Mouse (Mus musculus): ENCODE data around the gene Apaf1. TPM values are rescaled to one million over a fixed set of nuclear protein-coding genes. Genes with fewer than 3 reads are reported as not detected.

Gene Apaf1
- total and polyA plus RNA-seq, 3 experiments = 16.0 to 27.3 (median 22.1) TPM

DNA sequence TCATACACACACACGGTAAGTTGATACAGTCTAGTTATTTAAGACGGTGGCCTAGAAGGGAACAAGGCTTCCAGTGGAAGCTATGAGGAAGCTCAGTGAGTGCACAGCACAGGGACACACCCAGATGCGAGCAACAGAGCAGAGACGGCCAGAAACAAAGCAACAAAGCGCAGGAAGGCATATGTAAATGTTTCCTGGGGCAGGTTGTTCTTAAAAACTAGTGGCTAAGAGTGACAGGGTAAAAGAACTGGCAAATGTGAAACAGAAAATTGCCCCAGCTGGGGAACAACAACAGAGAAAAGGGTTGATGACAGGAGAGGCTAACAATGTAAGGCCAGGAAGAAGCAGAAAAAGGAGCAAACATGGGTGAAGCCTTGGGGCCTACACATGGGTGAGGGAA lies 54.6 kb downstream of the Apaf1 start:
- Histone ChIP-seq H3K79me2 (replicated peaks; ENCODE audit: control insufficient read depth, extremely low read depth, insufficient read depth, poor library complexity, severe bottlenecking) (no peaks in the 10 kb centered on the region), H3K9me3 (replicated peaks; ENCODE audit: low read length) (no peaks in the 10 kb centered on the region), H3K4me3 (replicated peaks in 1 of 3; ENCODE audit: low read depth in 2 of 3, low read length in 2 of 3, poor library complexity in 1 of 3) (no peak overlapping the region), H3K9ac (ENCODE audit: insufficient read depth, low read depth) (no peak overlapping the region), H3K4me2 (ENCODE audit: insufficient read depth, low read depth, poor library complexity, severe bottlenecking) (peak overlapping the region; percentile 64), H3K36me3 (replicated peaks in 1 of 2; ENCODE audit: control insufficient read depth in 1 of 2, insufficient read depth in 1 of 2, low read length in 1 of 2) (peaks cover 10 to 23% of the 10 kb centered on the region in 2 experiments), H3K27me3 (replicated peaks) (no peaks in the 10 kb centered on the region), H3K4me1 (ENCODE audit: control insufficient read depth in 1 of 2, insufficient read depth in 2 of 2) (peaks cover 7 to 43% of the 10 kb centered on the region in 2 experiments), H3K27ac (ENCODE audit: insufficient read depth, low read depth) (peak overlapping the region; percentile 87)
- dilution Hi-C loops (cut with MboI; ENCODE audit: extremely low pct_ligation_motif_present, extremely low pct_unique_long_range_greater_than_20kb, low sequenced_read_pairs) = no loop called here
- in situ Hi-C loops (cut with MboI; ENCODE audit: low pct_ligation_motif_present, low pct_unique_long_range_greater_than_20kb, low sequenced_read_pairs) = no loop called here
- TF ChIP-seq E2F4 (IDR thresholded peaks at IDR 0.05; ENCODE audit: insufficient replicate concordance, low read depth, low read length) (no peak), KAT2A (IDR thresholded peaks at IDR 0.05; ENCODE audit: insufficient replicate concordance, low read length) (0 out of 2 replicates have a peak, but pooled peaks have one; percentile 34), TBP (conservative IDR thresholded peaks at IDR 0.05; ENCODE audit: low read depth, low read length) (0 out of 2 replicates have a peak, but pooled peaks have one; percentile 14), EP300 (IDR thresholded peaks at IDR 0.05; ENCODE audit: low read length) (peak; percentile 48; the same call in 1 of the 2 replicates), ZMIZ1 (IDR thresholded peaks at IDR 0.05; ENCODE audit: low read depth, low read length) (no peak), ELF1 (IDR thresholded peaks at IDR 0.05; ENCODE audit: low read depth, low read length) (peak; percentile 24; the same call in 1 of the 2 replicates), MAZ (IDR thresholded peaks at IDR 0.05; ENCODE audit: low read depth, low read length) (no peak), MXI1 (IDR thresholded peaks at IDR 0.05; ENCODE audit: low read depth, low read length) (peak; percentile 39; the same call in 1 of the 2 replicates), HCFC1 (IDR thresholded peaks at IDR 0.05; ENCODE audit: low read depth, low read length) (peak; percentile 22; the same call in 1 of the 2 replicates), IRF4 (IDR thresholded peaks at IDR 0.05; ENCODE audit: low read depth, low read length) (peak; percentile 39; the same call in 1 of the 2 replicates), SIN3A (IDR thresholded peaks at IDR 0.05; ENCODE audit: low read length) (peak; percentile 93), SMC3 (IDR thresholded peaks at IDR 0.05; ENCODE audit: low read depth, low read length) (0 out of 2 replicates have a peak, but pooled peaks have one; percentile 2), USF1 (IDR thresholded peaks at IDR 0.05; ENCODE audit: low read depth, low read length) (no peak), ZNF384 (IDR thresholded peaks at IDR 0.05; ENCODE audit: low read depth, low read length) (no peak), ETS1 (conservative IDR thresholded peaks at IDR 0.05; ENCODE audit: low read depth, low read length) (peak; percentile 61), MYC (IDR thresholded peaks at IDR 0.05; ENCODE audit: low read depth, low read length) (0 out of 2 replicates have a peak, but pooled peaks have one; percentile 2), MAX (IDR thresholded peaks at IDR 0.05; ENCODE audit: low read length) (peak; percentile 14; the same call in 1 of the 2 replicates), CHD2 (IDR thresholded peaks at IDR 0.05; ENCODE audit: low read length) (0 out of 2 replicates have a peak, but pooled peaks have one; percentile 29), JUND (conservative IDR thresholded peaks at IDR 0.05; ENCODE audit: low read depth, low read length) (no peak), NELFE (IDR thresholded peaks at IDR 0.05; ENCODE audit: low read depth, low read length) (no peak), JUN (IDR thresholded peaks at IDR 0.05; ENCODE audit: insufficient read depth, low read depth, low read length) (0 out of 2 replicates have a peak, but pooled peaks have one; percentile 12), GABPA (IDR thresholded peaks at IDR 0.05; ENCODE audit: insufficient replicate concordance, low read depth, low read length) (no peak), TCF12 (IDR thresholded peaks at IDR 0.05; ENCODE audit: low read depth, low read length) (0 out of 2 replicates have a peak, but pooled peaks have one; percentile 10)
- DNase-seq (ENCODE audit: extremely low read depth) = peak; percentile 87
